Mouse (Mus musculus) lung, embryonic 15.5 days (tissue): ENCODE measurements around the gene Pcp4. TPM values are rescaled to one million over a fixed set of nuclear protein-coding genes. Genes with fewer than 3 reads are reported as not detected.

Source experiments
- ATAC-seq: fragments of 200-750 bp; cut with Nextera tagmentation; 2 replicates; pipeline ENCODE4 v1.8.0; 2017; ENCODE audit warnings: moderate number of reproducible peaks, borderline replicate concordance; ENCODE audit not compliant: low FRiP score, low TSS enrichment; ENCODE audit errors: extremely low read depth
- H3K27ac ChIP-seq: fragments of 300-500 bp; sonication (generic); 2 replicates; pipeline ENCODE4 v1.5.1; 2015; ENCODE audit warnings: moderate library complexity, mild to moderate bottlenecking, inconsistent platforms
- H3K27me3 ChIP-seq: fragments of 300-500 bp; sonication (generic); 2 replicates; pipeline ENCODE4 v1.6.1; 2015; ENCODE audit warnings: inconsistent platforms
- H3K36me3 ChIP-seq: fragments of 300-500 bp; sonication (generic); 2 replicates; pipeline ENCODE4 v1.6.1; 2015; ENCODE audit warnings: inconsistent platforms
- H3K4me1 ChIP-seq: fragments of 300-500 bp; sonication (generic); 2 replicates; pipeline ENCODE4 v1.6.1; 2015; ENCODE audit warnings: inconsistent platforms
- H3K4me2 ChIP-seq: fragments of 300-500 bp; sonication (generic); 2 replicates; pipeline ENCODE4 v1.6.1; 2015; ENCODE audit warnings: inconsistent platforms, mild to moderate bottlenecking, moderate library complexity
- H3K4me3 ChIP-seq: fragments of 300-500 bp; sonication (generic); 2 replicates; pipeline ENCODE4 v1.5.1; 2015; ENCODE audit warnings: mild to moderate bottlenecking, inconsistent platforms
- H3K9ac ChIP-seq: fragments of 300-500 bp; sonication (generic); 2 replicates; pipeline ENCODE4 v1.6.1; 2015; ENCODE audit warnings: inconsistent platforms
- H3K9me3 ChIP-seq: fragments of 300-500 bp; sonication (generic); 2 replicates; pipeline ENCODE4 v1.6.1; 2016; ENCODE audit warnings: inconsistent platforms
- WGBS: fragments of 180-500 bp; shearing (Covaris S2); methylation state at CpG from one replicate; pipeline ENCODE4 v1.1.7; 2015; 5-methylcytosine and 5-hydroxymethylcytosine counted together
- polyA plus RNA-seq: library from polyadenylated mRNA; unstranded; fragments of >200 nt; fragmentation: Nextera tagmentation; extraction: Ambion mirVana; gene quantifications from 2 replicates; pipeline ENCODE4 v1.2.1, GENCODE M21; 2015

The Pcp4 gene
- polyA plus RNA-seq, 1 experiment from 2014 or later: 4.5 TPM

- no peak overlapping the region for H3K4me2 ChIP-seq
- H3K4me1 ChIP-seq: no peaks in the 10 kb centered on the region
- no peak overlapping the region for H3K9ac ChIP-seq
- no peak overlapping the region for H3K27ac ChIP-seq
- H3K4me3 ChIP-seq: no peak overlapping the region
- H3K9me3 ChIP-seq: no peaks in the 10 kb centered on the region
- H3K27me3 ChIP-seq: no peaks in the 10 kb centered on the region
- no peak for ATAC-seq
- no peaks in the 10 kb centered on the region for H3K36me3 ChIP-seq
Measured at GRCm38 (mm10) chr16:96536426-96536825, 69.0 kb downstream of the Pcp4 start.

GRCm38 (mm10) chr16:96539091-96539490 is 71.7 kb downstream of the Pcp4 start:
- WGBS: 20% methylated on average over 4 of the region's 4 CpGs
- H3K9me3 ChIP-seq: no peaks in the 10 kb centered on the region
- no peaks in the 10 kb centered on the region for H3K27me3 ChIP-seq
- ATAC-seq: no peak
- H3K4me2 ChIP-seq: no peak overlapping the region
- H3K27ac ChIP-seq: no peak overlapping the region
- H3K9ac ChIP-seq: no peak overlapping the region
- no peaks in the 10 kb centered on the region for H3K36me3 ChIP-seq
- H3K4me1 ChIP-seq: no peaks in the 10 kb centered on the region
- H3K4me3 ChIP-seq: no peak overlapping the region

GRCm38 (mm10) chr16:96541056-96541455 is 73.7 kb downstream of the Pcp4 start:
- no peaks in the 10 kb centered on the region for H3K27me3 ChIP-seq
- no peaks in the 10 kb centered on the region for H3K9me3 ChIP-seq
- H3K36me3 ChIP-seq: no peaks in the 10 kb centered on the region
- H3K9ac ChIP-seq: no peak overlapping the region
- WGBS: 77% methylated on average over 2 of the region's 2 CpGs
- ATAC-seq: no peak
- no peak overlapping the region for H3K4me3 ChIP-seq
- H3K4me1 ChIP-seq: no peaks in the 10 kb centered on the region
- no peak overlapping the region for H3K4me2 ChIP-seq
- no peak overlapping the region for H3K27ac ChIP-seq

GRCm38 (mm10) chr16:96552680-96553079 is 85.3 kb downstream of the Pcp4 start:
- Histone ChIP-seq H3K4me1 (no peaks in the 10 kb centered on the region), H3K9ac (no peak overlapping the region), H3K27me3 (no peaks in the 10 kb centered on the region), H3K4me2 (no peak overlapping the region), H3K36me3 (no peaks in the 10 kb centered on the region), H3K27ac (no peak overlapping the region), H3K9me3 (no peaks in the 10 kb centered on the region), H3K4me3 (no peak overlapping the region)
- 56% methylated on average over 2 of the region's 2 CpGs for WGBS
- ATAC-seq: no peak

- Histone ChIP-seq H3K9me3 (no peaks in the 10 kb centered on the region), H3K4me3 (no peak overlapping the region), H3K9ac (no peak overlapping the region), H3K4me1 (no peaks in the 10 kb centered on the region), H3K4me2 (no peak overlapping the region), H3K36me3 (no peaks in the 10 kb centered on the region), H3K27ac (no peak overlapping the region), H3K27me3 (no peaks in the 10 kb centered on the region)
- no peak for ATAC-seq
- 78% methylated on average over 4 of the region's 4 CpGs for WGBS
Measured at GRCm38 (mm10) chr16:96555412-96555811, 88.0 kb downstream of the Pcp4 start.

- no peak for ATAC-seq
- no peak overlapping the region for H3K4me3 ChIP-seq
- 53% methylated on average over 3 of the region's 3 CpGs for WGBS
- no peaks in the 10 kb centered on the region for H3K36me3 ChIP-seq
- H3K27me3 ChIP-seq: no peaks in the 10 kb centered on the region
- no peak overlapping the region for H3K4me2 ChIP-seq
- H3K9me3 ChIP-seq: no peaks in the 10 kb centered on the region
- H3K9ac ChIP-seq: no peak overlapping the region
- H3K27ac ChIP-seq: no peak overlapping the region
- H3K4me1 ChIP-seq: no peaks in the 10 kb centered on the region
Measured at GRCm38 (mm10) chr16:96556621-96557020, 89.2 kb downstream of the Pcp4 start.

GRCm38 (mm10) chr16:96558341-96558740 is 90.9 kb downstream of the Pcp4 start:
- no peaks in the 10 kb centered on the region for H3K36me3 ChIP-seq

GRCm38 (mm10) chr16:96559796-96560195 is 92.4 kb downstream of the Pcp4 start:
- Histone ChIP-seq H3K4me1 (no peaks in the 10 kb centered on the region), H3K9me3 (no peaks in the 10 kb centered on the region), H3K9ac (no peak overlapping the region)

More at GRCm38 (mm10) chr16:96558341-96558740, 90.9 kb downstream of the Pcp4 start:
- Histone ChIP-seq H3K4me3 (no peak overlapping the region), H3K27ac (no peak overlapping the region), H3K4me2 (no peak overlapping the region), H3K9me3 (no peaks in the 10 kb centered on the region), H3K9ac (no peak overlapping the region), H3K4me1 (no peaks in the 10 kb centered on the region), H3K27me3 (no peaks in the 10 kb centered on the region)
- no peak for ATAC-seq
- 92% methylated on average over 1 of the region's 1 CpGs for WGBS

GRCm38 (mm10) chr16:96563350-96564257 is 96.2 kb downstream of the Pcp4 start:
- Histone ChIP-seq H3K36me3 (no peaks in the 10 kb centered on the region), H3K4me2 (no peak overlapping the region), H3K9me3 (no peaks in the 10 kb centered on the region), H3K4me3 (no peak overlapping the region), H3K4me1 (no peaks in the 10 kb centered on the region), H3K27me3 (no peaks in the 10 kb centered on the region), H3K9ac (no peak overlapping the region), H3K27ac (no peak overlapping the region)
- ATAC-seq: no peak
- WGBS: 59% methylated on average over 8 of the region's 8 CpGs

More at GRCm38 (mm10) chr16:96559796-96560195, 92.4 kb downstream of the Pcp4 start:
- Histone ChIP-seq H3K4me3 (no peak overlapping the region), H3K36me3 (no peaks in the 10 kb centered on the region), H3K27me3 (no peaks in the 10 kb centered on the region), H3K4me2 (no peak overlapping the region), H3K27ac (no peak overlapping the region)
- ATAC-seq: no peak

GRCm38 (mm10) chr16:96567428-96567827 is 100.0 kb downstream of the Pcp4 start:
- 64% methylated on average over 3 of the region's 3 CpGs for WGBS
- Histone ChIP-seq H3K4me2 (no peak overlapping the region), H3K9me3 (no peaks in the 10 kb centered on the region), H3K4me3 (no peak overlapping the region), H3K36me3 (no peaks in the 10 kb centered on the region), H3K27ac (no peak overlapping the region), H3K27me3 (no peaks in the 10 kb centered on the region), H3K9ac (no peak overlapping the region), H3K4me1 (no peaks in the 10 kb centered on the region)
- ATAC-seq: no peak
